Mouse (Mus musculus): ENCODE measurements around the gene Sec14l2. TPM values are rescaled to one million over a fixed set of nuclear protein-coding genes. Genes with fewer than 3 reads are reported as not detected.
"Not testable (repeated sequence)": the region's sequence is repeated elsewhere in the genome, so short reads cannot be mapped to it uniquely, and the experiment has no call there.

Sec14l2 gene
- polyA plus RNA-seq, 1 experiment from 2014 or later, result 5.0 TPM

- 0 out of 2 replicates have a peak, but pooled peaks cover 3% of the 10 kb centered on the region for H3K4me1 ChIP-seq (ENCODE audit: control insufficient read depth, insufficient read depth, low read length)
- no peaks in the 10 kb centered on the region for H3K27me3 ChIP-seq (ENCODE audit: control insufficient read depth, insufficient read depth, low read length)
- H3K9ac ChIP-seq (replicated peaks; ENCODE audit: low read depth, low read length), result no peak overlapping the region
- 93% methylated on average over 4 of the region's 4 CpGs for WGBS
- peaks cover 3% of the 10 kb centered on the region; the same call in 1 of the 2 replicates for H3K36me3 ChIP-seq (ENCODE audit: control insufficient read depth, insufficient read depth, low read length)
- H3K4me3 ChIP-seq (ENCODE audit: low read depth, low read length), result no peak overlapping the region
- no peaks in the 10 kb centered on the region for H3K9me3 ChIP-seq (ENCODE audit: control insufficient read depth, low read length)
- ATAC-seq (ENCODE audit: low read depth), result no peak
- H3K4me2 ChIP-seq (ENCODE audit: low read depth, low read length), result no peak overlapping the region
- H3K27ac ChIP-seq (ENCODE audit: low read depth, low read length), result no peak overlapping the region
These were observed 11.2 kb downstream of the Sec14l2 start for GRCm38 (mm10) chr11:4112033-4112432.

- H3K27ac ChIP-seq (ENCODE audit: low read depth, low read length), result no peak overlapping the region
- 91% methylated on average over 7 of the region's 7 CpGs for WGBS
- H3K4me3 ChIP-seq (ENCODE audit: low read depth, low read length), result no peak overlapping the region
- H3K4me2 ChIP-seq (ENCODE audit: low read depth, low read length), result no peak overlapping the region
- H3K9ac ChIP-seq (replicated peaks; ENCODE audit: low read depth, low read length), result no peak overlapping the region
- H3K36me3 ChIP-seq (ENCODE audit: control insufficient read depth, insufficient read depth, low read length), result peaks cover 3% of the 10 kb centered on the region; the same call in 1 of the 2 replicates
- H3K27me3 ChIP-seq (ENCODE audit: control insufficient read depth, insufficient read depth, low read length), result no peaks in the 10 kb centered on the region
- no peaks in the 10 kb centered on the region for H3K4me1 ChIP-seq (ENCODE audit: control insufficient read depth, insufficient read depth, low read length)
- no peaks in the 10 kb centered on the region for H3K9me3 ChIP-seq (ENCODE audit: control insufficient read depth, low read length)
- no peak for ATAC-seq (ENCODE audit: low read depth)
These were observed 14.5 kb downstream of the Sec14l2 start for GRCm38 (mm10) chr11:4108691-4109090.

GRCm38 (mm10) chr11:4107901-4108300 is 15.3 kb downstream of the Sec14l2 start:
- 96% methylated on average over 6 of the region's 6 CpGs for WGBS

GRCm38 (mm10) chr11:4105444-4105843 is 17.8 kb downstream of the Sec14l2 start:
- Histone ChIP-seq H3K36me3 (ENCODE audit: control insufficient read depth, insufficient read depth, low read length) (peaks cover 3% of the 10 kb centered on the region; the same call in 1 of the 2 replicates), H3K4me2 (ENCODE audit: low read depth, low read length) (no peak overlapping the region), H3K9ac (replicated peaks; ENCODE audit: low read depth, low read length) (no peak overlapping the region), H3K27me3 (ENCODE audit: control insufficient read depth, insufficient read depth, low read length) (no peaks in the 10 kb centered on the region), H3K9me3 (ENCODE audit: control insufficient read depth, low read length) (no peaks in the 10 kb centered on the region), H3K27ac (ENCODE audit: low read depth, low read length) (no peak overlapping the region), H3K4me3 (ENCODE audit: low read depth, low read length) (no peak overlapping the region), H3K4me1 (ENCODE audit: control insufficient read depth, insufficient read depth, low read length) (no peaks in the 10 kb centered on the region)
- 25% methylated on average over 6 of the region's 6 CpGs for WGBS
- ATAC-seq (ENCODE audit: low read depth), result no peak

More at GRCm38 (mm10) chr11:4107901-4108300, 15.3 kb downstream of the Sec14l2 start:
- not testable (repeated sequence) for H3K27me3 ChIP-seq (ENCODE audit: control insufficient read depth, insufficient read depth, low read length); H3K9ac ChIP-seq (replicated peaks; ENCODE audit: low read depth, low read length); H3K4me3 ChIP-seq (ENCODE audit: low read depth, low read length); H3K9me3 ChIP-seq (ENCODE audit: control insufficient read depth, low read length); H3K36me3 ChIP-seq (ENCODE audit: control insufficient read depth, insufficient read depth, low read length); H3K4me2 ChIP-seq (ENCODE audit: low read depth, low read length); ATAC-seq (ENCODE audit: low read depth); H3K27ac ChIP-seq (ENCODE audit: low read depth, low read length); H3K4me1 ChIP-seq (ENCODE audit: control insufficient read depth, insufficient read depth, low read length)

- no peak for ATAC-seq (ENCODE audit: low read depth)
- no peak overlapping the region for H3K9ac ChIP-seq (replicated peaks; ENCODE audit: low read depth, low read length)
- no peak overlapping the region for H3K4me2 ChIP-seq (ENCODE audit: low read depth, low read length)
- H3K4me3 ChIP-seq (ENCODE audit: low read depth, low read length), result no peak overlapping the region
- WGBS, result 80% methylated on average over 5 of the region's 5 CpGs
- H3K36me3 ChIP-seq (ENCODE audit: control insufficient read depth, insufficient read depth, low read length), result peaks cover 3% of the 10 kb centered on the region; the same call in 1 of the 2 replicates
- no peak overlapping the region for H3K27ac ChIP-seq (ENCODE audit: low read depth, low read length)
- no peaks in the 10 kb centered on the region for H3K4me1 ChIP-seq (ENCODE audit: control insufficient read depth, insufficient read depth, low read length)
- no peaks in the 10 kb centered on the region for H3K9me3 ChIP-seq (ENCODE audit: control insufficient read depth, low read length)
- no peaks in the 10 kb centered on the region for H3K27me3 ChIP-seq (ENCODE audit: control insufficient read depth, insufficient read depth, low read length)
These were observed 18.2 kb downstream of the Sec14l2 start for GRCm38 (mm10) chr11:4104989-4105388.

GRCm38 (mm10) chr11:4103522-4103921 is 19.7 kb downstream of the Sec14l2 start:
- Histone ChIP-seq H3K36me3 (ENCODE audit: control insufficient read depth, insufficient read depth, low read length) (no peaks in the 10 kb centered on the region), H3K9ac (replicated peaks; ENCODE audit: low read depth, low read length) (no peak overlapping the region), H3K9me3 (ENCODE audit: control insufficient read depth, low read length) (no peaks in the 10 kb centered on the region), H3K27ac (ENCODE audit: low read depth, low read length) (no peak overlapping the region), H3K4me2 (ENCODE audit: low read depth, low read length) (no peak overlapping the region), H3K4me3 (ENCODE audit: low read depth, low read length) (no peak overlapping the region), H3K4me1 (ENCODE audit: control insufficient read depth, insufficient read depth, low read length) (no peaks in the 10 kb centered on the region), H3K27me3 (ENCODE audit: control insufficient read depth, insufficient read depth, low read length) (no peaks in the 10 kb centered on the region)
- ATAC-seq (ENCODE audit: low read depth), result no peak
- WGBS, result 88% methylated on average over 14 of the region's 14 CpGs

GRCm38 (mm10) chr11:4101851-4102250 is 21.4 kb downstream of the Sec14l2 start:
- H3K27me3 ChIP-seq (ENCODE audit: control insufficient read depth, insufficient read depth, low read length), result no peaks in the 10 kb centered on the region
- ATAC-seq (ENCODE audit: low read depth), result no peak
- H3K27ac ChIP-seq (ENCODE audit: low read depth, low read length), result no peak overlapping the region
- 89% methylated on average over 5 of the region's 5 CpGs for WGBS
- H3K36me3 ChIP-seq (ENCODE audit: control insufficient read depth, insufficient read depth, low read length), result no peaks in the 10 kb centered on the region
- no peak overlapping the region for H3K4me3 ChIP-seq (ENCODE audit: low read depth, low read length)
- H3K4me1 ChIP-seq (ENCODE audit: control insufficient read depth, insufficient read depth, low read length), result peaks cover 5% of the 10 kb centered on the region; the same call in 1 of the 2 replicates
- H3K4me2 ChIP-seq (ENCODE audit: low read depth, low read length), result no peak overlapping the region
- no peaks in the 10 kb centered on the region for H3K9me3 ChIP-seq (ENCODE audit: control insufficient read depth, low read length)
- H3K9ac ChIP-seq (replicated peaks; ENCODE audit: low read depth, low read length), result no peak overlapping the region

GRCm38 (mm10) chr11:4099447-4099846 is 23.8 kb downstream of the Sec14l2 start:
- H3K4me2 ChIP-seq (ENCODE audit: low read depth, low read length), result no peak overlapping the region
- H3K4me3 ChIP-seq (ENCODE audit: low read depth, low read length), result no peak overlapping the region
- H3K36me3 ChIP-seq (ENCODE audit: control insufficient read depth, insufficient read depth, low read length), result no peaks in the 10 kb centered on the region
- H3K4me1 ChIP-seq (ENCODE audit: control insufficient read depth, insufficient read depth, low read length), result peaks cover 8% of the 10 kb centered on the region
- WGBS, result 68% methylated on average over 3 of the region's 3 CpGs
- no peak overlapping the region for H3K27ac ChIP-seq (ENCODE audit: low read depth, low read length)
- no peak overlapping the region for H3K9ac ChIP-seq (replicated peaks; ENCODE audit: low read depth, low read length)
- no peaks in the 10 kb centered on the region for H3K27me3 ChIP-seq (ENCODE audit: control insufficient read depth, insufficient read depth, low read length)
- ATAC-seq (ENCODE audit: low read depth), result no peak
- H3K9me3 ChIP-seq (ENCODE audit: control insufficient read depth, low read length), result no peaks in the 10 kb centered on the region

GRCm38 (mm10) chr11:4098816-4099215 is 24.4 kb downstream of the Sec14l2 start:
- H3K27me3 ChIP-seq (ENCODE audit: control insufficient read depth, insufficient read depth, low read length), result no peaks in the 10 kb centered on the region
- ATAC-seq (ENCODE audit: low read depth), result no peak
- WGBS, result 76% methylated on average over 7 of the region's 7 CpGs

More at GRCm38 (mm10) chr11:4098816-4099215, 24.4 kb downstream of the Sec14l2 start:
- Histone ChIP-seq H3K4me2 (ENCODE audit: low read depth, low read length) (no peak overlapping the region), H3K27ac (ENCODE audit: low read depth, low read length) (no peak overlapping the region), H3K9ac (replicated peaks; ENCODE audit: low read depth, low read length) (no peak overlapping the region), H3K9me3 (ENCODE audit: control insufficient read depth, low read length) (no peaks in the 10 kb centered on the region), H3K4me1 (ENCODE audit: control insufficient read depth, insufficient read depth, low read length) (peaks cover 10% of the 10 kb centered on the region), H3K36me3 (ENCODE audit: control insufficient read depth, insufficient read depth, low read length) (no peaks in the 10 kb centered on the region), H3K4me3 (ENCODE audit: low read depth, low read length) (no peak overlapping the region)

Measured in neural tube, embryonic 14.5 days (tissue).